Mouse (Mus musculus): ENCODE measurements around the gene A930009A15Rik. TPM values are rescaled to one million over a fixed set of nuclear protein-coding genes. Genes with fewer than 3 reads are reported as not detected.

A930009A15Rik gene
- 0.22 TPM in 1 of 2 replicates, not detected in the other for polyA plus RNA-seq (2015; fragmentation: Nextera tagmentation; extraction: Ambion mirVana)

DNA sequence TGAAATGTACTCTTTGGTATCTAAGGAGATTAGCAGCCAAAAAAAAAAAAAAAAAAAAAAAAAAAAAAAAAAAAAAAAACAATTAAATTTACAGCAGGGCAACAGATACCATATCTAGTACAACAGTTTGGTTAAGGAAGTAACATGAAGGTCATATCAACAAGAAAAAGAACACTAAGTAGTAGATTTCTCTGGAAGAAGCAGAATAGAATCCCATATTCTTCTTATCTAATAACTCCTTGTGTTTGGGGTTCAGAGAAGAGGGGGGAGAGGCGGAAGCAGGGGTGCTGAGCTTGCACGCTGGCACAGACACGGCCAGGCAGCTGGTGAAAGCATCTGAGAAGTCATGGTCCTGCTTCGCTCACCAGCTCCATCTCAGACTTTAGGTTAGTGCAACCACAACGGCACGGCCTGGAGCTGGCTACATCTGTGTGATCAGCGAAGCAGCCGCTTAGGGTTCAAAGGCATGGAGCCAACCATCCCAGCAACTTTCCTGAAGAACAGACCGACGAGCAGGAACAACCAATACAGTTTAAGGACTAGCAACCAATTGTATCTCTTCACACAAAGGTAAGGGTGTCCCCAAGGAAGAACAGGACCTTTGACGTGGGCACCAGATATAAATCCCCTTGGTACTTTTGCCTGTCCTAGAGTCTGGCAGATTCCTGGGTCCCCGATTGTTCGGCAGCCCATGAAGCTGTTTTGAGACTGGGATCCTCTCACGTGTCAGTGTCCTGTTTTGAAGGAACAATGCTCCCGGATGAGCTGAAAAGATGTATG, at the start of gene A930009A15Rik:
A930009A15Rik (plus strand) TSS at position 275 of the 780 bp plus-strand sequence.
- Histone ChIP-seq H3K4me1 (replicated peaks; ENCODE audit: control insufficient read depth, insufficient read depth, low read length) (peaks cover 4% of the 10 kb centered on the region; the same call in 1 of the 2 replicates), H3K27ac (ENCODE audit: low read length) (no peak within 1 kb of the TSS), H3K4me3 (replicated peaks; ENCODE audit: low read length) (no peak within 1 kb of the TSS), H3K9me3 (ENCODE audit: control insufficient read depth, low read length) (peaks cover 4% of the 10 kb centered on the region), H3K27me3 (replicated peaks; ENCODE audit: control insufficient read depth, insufficient read depth, low read length) (peaks cover 38% of the 10 kb centered on the region), H3K9ac (replicated peaks; ENCODE audit: low read depth, low read length) (no peak within 1 kb of the TSS), H3K4me2 (ENCODE audit: low read length) (no peak within 1 kb of the TSS), H3K36me3 (ENCODE audit: control insufficient read depth, insufficient read depth) (no peaks in the 10 kb centered on the region)
- 37% methylated on average over 15 of the region's 15 CpGs for WGBS
- ATAC-seq, result no peak

DNA sequence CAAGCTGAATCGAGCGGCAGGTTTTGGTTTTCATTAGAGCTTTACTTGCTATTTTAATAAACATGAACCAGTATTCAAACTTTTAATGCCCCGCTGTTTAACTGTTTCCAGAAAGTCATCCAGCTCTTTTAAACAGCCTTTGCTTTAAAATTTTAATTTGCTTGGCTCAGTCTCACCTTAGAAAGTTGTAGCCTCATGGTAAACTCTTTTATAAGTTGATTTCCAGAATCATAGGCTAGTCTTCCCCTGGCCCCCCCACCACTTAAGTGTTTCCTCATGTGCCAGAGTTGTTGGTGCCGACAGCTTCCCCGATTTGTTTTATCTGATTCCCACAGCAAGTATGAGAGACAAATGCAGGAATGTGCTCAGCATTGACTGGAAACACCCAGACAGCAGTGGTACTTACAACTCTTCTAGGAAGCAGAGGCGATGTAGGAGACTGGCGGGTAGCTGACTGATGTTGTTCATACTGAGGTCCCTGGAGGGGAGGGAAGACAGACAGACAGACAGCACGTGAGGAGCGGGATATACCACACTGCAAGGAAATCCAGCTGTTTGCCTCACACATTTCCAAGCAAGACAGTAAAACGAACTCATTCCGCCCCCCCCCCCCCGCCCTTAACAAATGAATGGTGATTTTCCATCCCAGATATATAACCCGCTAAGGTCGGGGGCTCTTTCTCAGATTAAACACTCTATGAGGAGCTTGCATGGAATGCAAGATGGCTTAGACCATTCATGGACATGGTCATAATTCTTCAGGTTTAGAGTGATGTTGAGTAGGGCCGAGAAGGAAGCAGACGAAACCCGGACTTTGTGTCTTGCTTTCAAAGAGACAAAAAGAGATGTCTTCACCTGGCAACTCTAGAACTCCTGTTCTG, 49.3 kb upstream of the A930009A15Rik start:
- Histone ChIP-seq H3K36me3 (ENCODE audit: control insufficient read depth, insufficient read depth) (no peaks in the 10 kb centered on the region), H3K4me1 (replicated peaks; ENCODE audit: control insufficient read depth, insufficient read depth, low read length) (no peaks in the 10 kb centered on the region; the same call in 1 of the 2 replicates), H3K9ac (replicated peaks; ENCODE audit: low read depth, low read length) (no peak overlapping the region), H3K9me3 (ENCODE audit: control insufficient read depth, low read length) (no peaks in the 10 kb centered on the region), H3K27ac (ENCODE audit: low read length) (no peak overlapping the region), H3K27me3 (replicated peaks; ENCODE audit: control insufficient read depth, insufficient read depth, low read length) (peaks cover 22% of the 10 kb centered on the region), H3K4me2 (ENCODE audit: low read length) (no peak overlapping the region), H3K4me3 (replicated peaks; ENCODE audit: low read length) (no peak overlapping the region)
- no peak for ATAC-seq
- 18% methylated on average over 17 of the region's 17 CpGs for WGBS

DNA sequence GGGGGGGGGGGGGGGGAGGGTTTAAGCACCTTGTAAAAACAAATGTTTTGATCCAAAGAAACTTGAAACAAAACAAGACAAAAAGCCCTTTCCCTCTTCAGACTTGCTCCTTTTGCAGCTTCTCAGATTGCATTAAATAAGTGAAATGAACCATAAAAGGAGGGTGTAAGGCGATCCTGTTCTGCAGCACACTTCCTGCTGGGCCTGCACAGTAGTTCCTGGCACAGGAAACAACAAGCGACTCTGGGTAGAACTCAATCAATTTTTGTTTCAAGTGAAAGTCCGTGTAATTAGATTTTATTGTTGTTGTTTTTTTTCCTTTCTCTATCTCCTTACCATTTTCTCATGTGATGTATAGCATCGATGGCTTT, 48.7 kb upstream of the A930009A15Rik start:
- 3% methylated on average over 4 of the region's 4 CpGs for WGBS
- Histone ChIP-seq H3K9ac (replicated peaks; ENCODE audit: low read depth, low read length) (no peak overlapping the region), H3K36me3 (ENCODE audit: control insufficient read depth, insufficient read depth) (no peaks in the 10 kb centered on the region), H3K27me3 (replicated peaks; ENCODE audit: control insufficient read depth, insufficient read depth, low read length) (peaks cover 22% of the 10 kb centered on the region), H3K4me3 (replicated peaks; ENCODE audit: low read length) (no peak overlapping the region), H3K4me2 (ENCODE audit: low read length) (no peak overlapping the region), H3K9me3 (ENCODE audit: control insufficient read depth, low read length) (no peaks in the 10 kb centered on the region), H3K4me1 (replicated peaks; ENCODE audit: control insufficient read depth, insufficient read depth, low read length) (no peaks in the 10 kb centered on the region; the same call in 1 of the 2 replicates), H3K27ac (ENCODE audit: low read length) (no peak overlapping the region)
- ATAC-seq, result no peak

DNA sequence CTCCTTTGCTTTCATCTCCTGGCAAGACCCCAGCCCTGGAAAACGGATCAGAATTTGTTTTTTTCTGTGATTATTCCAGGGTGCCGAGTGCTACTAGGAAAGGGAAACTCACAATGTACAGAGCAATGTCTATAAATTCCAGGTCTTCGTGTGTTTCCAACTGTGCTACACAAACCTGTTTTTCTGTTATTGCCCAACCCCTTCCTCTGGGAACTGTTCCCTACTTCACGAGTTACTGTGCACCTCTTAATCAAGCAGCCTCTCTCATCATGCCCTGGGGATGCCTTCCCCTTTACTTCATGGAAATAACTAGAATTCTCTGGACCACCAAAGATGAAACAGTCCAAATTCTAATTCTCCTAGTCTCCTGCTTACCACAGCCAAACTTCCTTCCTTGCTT, 40.9 kb upstream of the A930009A15Rik start:
- no peaks in the 10 kb centered on the region for H3K4me1 ChIP-seq (replicated peaks; ENCODE audit: control insufficient read depth, insufficient read depth, low read length)
- no peak overlapping the region for H3K4me3 ChIP-seq (replicated peaks; ENCODE audit: low read length)
- no peak overlapping the region for H3K27ac ChIP-seq (ENCODE audit: low read length)
- ATAC-seq, result no peak
- no peak overlapping the region for H3K4me2 ChIP-seq (ENCODE audit: low read length)
- 75% methylated on average over 4 of the region's 4 CpGs for WGBS
- H3K9ac ChIP-seq (replicated peaks; ENCODE audit: low read depth, low read length), result no peak overlapping the region
- no peaks in the 10 kb centered on the region for H3K27me3 ChIP-seq (replicated peaks; ENCODE audit: control insufficient read depth, insufficient read depth, low read length)
- no peaks in the 10 kb centered on the region for H3K36me3 ChIP-seq (ENCODE audit: control insufficient read depth, insufficient read depth)
- H3K9me3 ChIP-seq (ENCODE audit: control insufficient read depth, low read length), result no peaks in the 10 kb centered on the region; the same call in 1 of the 2 replicates

DNA sequence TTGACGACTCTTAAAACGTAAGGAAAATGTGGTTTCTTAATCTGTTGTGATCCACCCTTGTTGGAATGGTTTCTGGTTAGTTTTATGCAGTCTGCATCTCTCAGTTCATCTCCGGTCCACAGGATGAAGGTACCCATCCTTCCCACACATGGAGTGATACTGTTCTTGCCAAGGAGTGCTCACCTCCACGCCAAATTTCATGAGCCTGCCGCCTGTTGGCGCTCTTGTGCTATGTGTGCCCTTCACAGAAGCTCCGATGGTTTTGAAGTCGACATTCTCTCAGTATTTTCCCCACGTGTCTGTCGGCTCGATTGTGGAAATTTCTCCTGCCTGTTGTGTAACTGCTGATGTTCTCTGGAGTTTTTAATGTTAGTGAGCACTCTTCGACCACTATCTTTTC, 40.0 kb upstream of the A930009A15Rik start:
- Histone ChIP-seq H3K27me3 (replicated peaks; ENCODE audit: control insufficient read depth, insufficient read depth, low read length) (no peaks in the 10 kb centered on the region), H3K9ac (replicated peaks; ENCODE audit: low read depth, low read length) (no peak overlapping the region), H3K9me3 (ENCODE audit: control insufficient read depth, low read length) (no peaks in the 10 kb centered on the region; the same call in 1 of the 2 replicates), H3K27ac (ENCODE audit: low read length) (no peak overlapping the region), H3K4me3 (replicated peaks; ENCODE audit: low read length) (no peak overlapping the region), H3K4me1 (replicated peaks; ENCODE audit: control insufficient read depth, insufficient read depth, low read length) (no peaks in the 10 kb centered on the region), H3K4me2 (ENCODE audit: low read length) (no peak overlapping the region), H3K36me3 (ENCODE audit: control insufficient read depth, insufficient read depth) (no peaks in the 10 kb centered on the region)
- ATAC-seq, result no peak
- WGBS, result 87% methylated on average over 12 of the region's 12 CpGs

DNA sequence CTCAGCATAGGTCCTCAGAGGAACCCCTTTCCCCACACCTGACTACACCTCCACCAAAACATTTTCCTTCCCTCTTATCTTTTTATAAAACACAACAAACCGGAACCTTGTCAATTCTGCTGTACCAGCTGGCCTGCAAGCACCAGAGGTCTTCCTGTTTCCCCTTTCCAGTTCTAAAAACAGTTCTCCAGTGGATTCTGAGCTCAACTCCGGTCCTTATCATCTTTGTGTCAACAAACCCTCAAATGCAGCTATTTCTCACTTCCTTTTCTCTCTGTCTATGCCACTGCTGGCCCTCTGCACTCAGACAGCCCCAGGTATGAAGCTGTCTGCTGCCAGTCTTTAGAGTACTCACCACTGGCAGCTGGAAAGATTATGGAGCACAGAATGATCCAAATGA, 39.0 kb upstream of the A930009A15Rik start:
- no peak overlapping the region for H3K4me2 ChIP-seq (ENCODE audit: low read length)
- no peaks in the 10 kb centered on the region; the same call in 1 of the 2 replicates for H3K9me3 ChIP-seq (ENCODE audit: control insufficient read depth, low read length)
- H3K27ac ChIP-seq (ENCODE audit: low read length), result no peak overlapping the region
- no peak overlapping the region for H3K9ac ChIP-seq (replicated peaks; ENCODE audit: low read depth, low read length)
- WGBS, result 87% methylated on average over 2 of the region's 2 CpGs
- no peaks in the 10 kb centered on the region for H3K36me3 ChIP-seq (ENCODE audit: control insufficient read depth, insufficient read depth)
- ATAC-seq, result no peak
- H3K4me1 ChIP-seq (replicated peaks; ENCODE audit: control insufficient read depth, insufficient read depth, low read length), result no peaks in the 10 kb centered on the region
- H3K27me3 ChIP-seq (replicated peaks; ENCODE audit: control insufficient read depth, insufficient read depth, low read length), result no peaks in the 10 kb centered on the region
- H3K4me3 ChIP-seq (replicated peaks; ENCODE audit: low read length), result no peak overlapping the region

DNA sequence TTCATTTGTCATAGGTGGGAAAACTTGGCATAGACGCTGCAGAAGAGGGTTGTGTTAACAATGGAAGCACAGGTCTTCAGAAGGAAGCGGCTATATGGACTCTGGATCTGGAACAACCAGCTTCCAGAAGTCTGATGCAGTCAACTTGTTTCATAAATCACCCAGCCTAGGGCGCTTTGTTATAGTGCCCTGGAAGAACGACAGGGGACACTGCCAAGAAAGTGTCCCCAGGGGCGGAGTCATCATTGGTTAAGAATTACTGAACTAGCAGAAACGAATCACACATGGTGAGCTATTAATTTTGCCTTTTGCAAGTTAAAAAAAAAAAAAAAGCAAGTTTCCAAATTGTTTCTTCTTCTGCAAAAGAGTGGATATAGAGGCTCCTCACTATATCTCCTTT, 26.9 kb upstream of the A930009A15Rik start:
- 82% methylated on average over 6 of the region's 6 CpGs for WGBS
- Histone ChIP-seq H3K9ac (replicated peaks; ENCODE audit: low read depth, low read length) (no peak overlapping the region), H3K27me3 (replicated peaks; ENCODE audit: control insufficient read depth, insufficient read depth, low read length) (no peaks in the 10 kb centered on the region), H3K4me1 (replicated peaks; ENCODE audit: control insufficient read depth, insufficient read depth, low read length) (no peaks in the 10 kb centered on the region), H3K9me3 (ENCODE audit: control insufficient read depth, low read length) (no peaks in the 10 kb centered on the region), H3K27ac (ENCODE audit: low read length) (no peak overlapping the region), H3K36me3 (ENCODE audit: control insufficient read depth, insufficient read depth) (no peaks in the 10 kb centered on the region), H3K4me2 (ENCODE audit: low read length) (no peak overlapping the region), H3K4me3 (replicated peaks; ENCODE audit: low read length) (no peak overlapping the region)
- no peak for ATAC-seq

DNA sequence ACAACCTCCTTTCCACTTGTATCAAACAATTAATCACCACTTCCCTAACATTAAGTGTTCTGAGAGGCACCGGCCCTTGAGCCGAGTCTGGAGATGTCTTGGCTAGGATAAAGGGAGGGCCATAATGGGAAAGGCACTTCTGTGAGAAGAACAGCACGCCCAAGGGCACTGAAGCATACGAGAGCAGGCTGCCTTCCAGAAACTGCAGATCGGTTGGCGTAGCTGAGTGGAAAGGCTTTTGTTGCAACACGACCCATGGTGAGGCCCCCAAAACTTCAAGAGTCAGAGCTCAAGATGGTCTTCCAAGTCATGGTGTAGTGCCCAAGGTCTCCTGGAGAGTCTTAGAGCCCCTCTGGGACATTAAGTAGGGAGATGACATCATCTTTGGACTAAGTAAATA, 19.5 kb upstream of the A930009A15Rik start:
- H3K9me3 ChIP-seq (ENCODE audit: control insufficient read depth, low read length), result no peaks in the 10 kb centered on the region

DNA sequence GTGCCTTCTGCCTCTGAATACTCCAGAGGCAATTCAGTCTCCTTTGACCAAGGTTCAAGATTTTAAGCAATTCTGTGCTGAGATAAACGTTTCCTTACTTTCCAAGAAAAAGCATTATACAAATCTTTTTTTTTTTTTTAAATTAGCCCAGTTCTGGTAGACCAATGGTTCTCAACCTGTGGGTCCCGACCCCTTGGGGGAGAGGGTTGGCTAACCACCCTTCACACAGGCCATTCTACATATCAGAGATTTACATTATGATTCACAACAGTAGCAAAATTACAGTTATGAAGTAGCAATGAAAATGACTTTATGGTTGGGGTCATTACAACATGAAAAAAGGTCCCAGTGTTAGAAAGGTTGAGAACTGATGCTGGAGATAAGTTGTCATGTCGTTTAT, 18.7 kb upstream of the A930009A15Rik start:
- no peaks in the 10 kb centered on the region for H3K36me3 ChIP-seq (ENCODE audit: control insufficient read depth, insufficient read depth)
- 0 out of 2 replicates have a peak, but pooled peaks cover 10% of the 10 kb centered on the region for H3K27me3 ChIP-seq (replicated peaks; ENCODE audit: control insufficient read depth, insufficient read depth, low read length)
- H3K4me2 ChIP-seq (ENCODE audit: low read length), result no peak overlapping the region
- no peaks in the 10 kb centered on the region for H3K9me3 ChIP-seq (ENCODE audit: control insufficient read depth, low read length)
- H3K4me1 ChIP-seq (replicated peaks; ENCODE audit: control insufficient read depth, insufficient read depth, low read length), result no peaks in the 10 kb centered on the region
- H3K9ac ChIP-seq (replicated peaks; ENCODE audit: low read depth, low read length), result no peak overlapping the region
- H3K27ac ChIP-seq (ENCODE audit: low read length), result no peak overlapping the region
- WGBS, result 84% methylated on average over 3 of the region's 3 CpGs
- no peak overlapping the region for H3K4me3 ChIP-seq (replicated peaks; ENCODE audit: low read length)
- ATAC-seq, result no peak

More for the DNA sequence above, 19.5 kb upstream of the A930009A15Rik start:
- H3K4me2 ChIP-seq (ENCODE audit: low read length), result no peak overlapping the region
- H3K9ac ChIP-seq (replicated peaks; ENCODE audit: low read depth, low read length), result no peak overlapping the region
- ATAC-seq, result no peak
- no peak overlapping the region for H3K4me3 ChIP-seq (replicated peaks; ENCODE audit: low read length)
- no peaks in the 10 kb centered on the region for H3K4me1 ChIP-seq (replicated peaks; ENCODE audit: control insufficient read depth, insufficient read depth, low read length)
- H3K36me3 ChIP-seq (ENCODE audit: control insufficient read depth, insufficient read depth), result no peaks in the 10 kb centered on the region
- H3K27ac ChIP-seq (ENCODE audit: low read length), result no peak overlapping the region
- WGBS, result 48% methylated on average over 7 of the region's 7 CpGs
- H3K27me3 ChIP-seq (replicated peaks; ENCODE audit: control insufficient read depth, insufficient read depth, low read length), result 0 out of 2 replicates have a peak, but pooled peaks cover 2% of the 10 kb centered on the region
